Mouse (Mus musculus) megakaryocyte, embryonic 14.5 days (primary cell): ENCODE data around the gene Snx25.

ENCODE experiments used
- FLI1 ChIP-seq: IDR thresholded peaks from 2 replicates; pipeline ENCODE4 v1.6.1; 2012; ENCODE audit warnings: low read length, inconsistent platforms, mixed read lengths
- GATA1 ChIP-seq: IDR thresholded peaks from 3 replicates; pipeline ENCODE4 v1.6.1; 2012; ENCODE audit warnings: mixed read lengths, low read length, inconsistent platforms, borderline replicate concordance

- no peak for TF ChIP-seq GATA1
- no peak for TF ChIP-seq FLI1
These were observed 10.3 kb downstream of the Snx25 start for GRCm38 (mm10) chr8:46141688-46142087.
